Comparison of ENCODE assay signal across 22 mouse cellular contexts in the genomic region with DNA sequence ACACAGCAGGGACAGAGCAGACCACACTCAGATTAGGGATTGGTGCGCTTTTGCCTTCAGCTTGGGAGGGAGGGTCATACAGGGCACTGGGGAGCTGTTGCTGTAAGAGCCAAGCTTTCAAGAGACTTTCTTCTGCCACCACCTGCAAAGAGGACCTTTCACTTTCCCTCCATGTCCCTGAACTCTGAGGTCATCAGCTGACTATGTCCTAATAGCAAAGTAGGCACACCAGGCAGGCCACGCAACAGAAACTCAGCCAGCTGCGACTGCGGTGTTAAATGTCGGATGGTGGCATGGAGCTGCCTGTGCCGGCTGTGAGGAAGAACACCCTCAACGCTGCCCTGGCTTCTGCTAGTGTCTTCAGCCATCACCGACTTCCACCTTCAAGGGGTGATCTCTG.
DNase-seq lines count a peak whose midpoint lies in the region; ATAC-seq and TF ChIP-seq lines count a peak whose summit lies in the region.
"Had no signal": no experiment of that assay in that cellular context is flagged by ENCODE, and none has a peak within 500 bp of the region (broad histone marks: within the 10 kb centered on the region; RNA-seq: fewer than 3 reads in every experiment).

No protein-coding gene starts in this region.

- 70% methylated on average over 8 of the region's 8 CpGs for WGBS in kidney, adult 2 months
- WGBS in kidney, embryonic 15.5 days = 60% methylated on average over 8 of the region's 8 CpGs
- WGBS in bone marrow, adult 2 months = 66% methylated on average over 8 of the region's 8 CpGs
- 91% methylated on average over 8 of the region's 8 CpGs for WGBS in limb, embryonic 10.5 days

- H3K9me3 ChIP-seq in kidney, embryonic 15.5 days (replicated peaks) = no peaks in the 10 kb centered on the region
- no peaks in the 10 kb centered on the region for H3K9me3 ChIP-seq in CH12.LX (replicated peaks; ENCODE audit: low read length)
- H3K9me3 ChIP-seq in limb, embryonic 10.5 days (replicated peaks) = no peaks in the 10 kb centered on the region
- H3K9me3 ChIP-seq: embryonic facial prominence, embryonic 15.5 days; forebrain, embryonic 10.5 days; G1E; heart, embryonic 12.5 days; hindbrain, embryonic 13.5 days had no signal

- intact Hi-C loops in left cerebral cortex, postnatal 36 days (cut with DNase I) = no loop called here

- H3K4me1 ChIP-seq in kidney, adult 2 months (ENCODE audit: control insufficient read depth, insufficient read depth, low read length) = peaks cover 20% of the 10 kb centered on the region
- H3K4me1 ChIP-seq in kidney, embryonic 15.5 days = peaks cover 31% of the 10 kb centered on the region
- peaks cover 32 to 52% of the 10 kb centered on the region in 2 experiments for H3K4me1 ChIP-seq in CH12.LX (ENCODE audit: control insufficient read depth in 1 of 2, insufficient read depth in 2 of 2)
- H3K4me1 ChIP-seq in bone marrow, adult 2 months (ENCODE audit: control insufficient read depth, insufficient read depth, low read length) = peaks cover 22% of the 10 kb centered on the region
- no peaks in the 10 kb centered on the region; the same call in 1 of the 2 replicates for H3K4me1 ChIP-seq in limb, embryonic 10.5 days
- H3K4me1 ChIP-seq: embryonic facial prominence, embryonic 15.5 days had no signal

- peak overlapping the region; percentile 14; the same call in 1 of the 2 replicates for H3K27ac ChIP-seq in kidney, adult 2 months (ENCODE audit: insufficient read depth, low read depth, low read length)
- H3K27ac ChIP-seq in kidney, embryonic 15.5 days = no peak overlapping the region
- H3K27ac ChIP-seq in CH12.LX (ENCODE audit: insufficient read depth, low read depth) = no peak overlapping the region
- peak overlapping the region; percentile 17; the same call in 1 of the 2 replicates for H3K27ac ChIP-seq in bone marrow, adult 2 months (ENCODE audit: control insufficient read depth, insufficient read depth, low read depth, low read length, poor library complexity)
- no peak overlapping the region for H3K27ac ChIP-seq in limb, embryonic 10.5 days
- H3K27ac ChIP-seq: embryonic facial prominence, embryonic 15.5 days; forebrain, embryonic 10.5 days; heart, adult 2 months; hindbrain, embryonic 13.5 days; hindbrain, postnatal 0 days had no signal

- peak; percentile 63 for TF ChIP-seq EP300 in CH12.LX (IDR thresholded peaks at IDR 0.05; ENCODE audit: low read length)

- in situ Hi-C loops in CH12.LX (cut with MboI; ENCODE audit: low pct_ligation_motif_present, low pct_unique_long_range_greater_than_20kb, low sequenced_read_pairs) = no loop called here

- TF ChIP-seq RAD21 in CH12.LX (IDR thresholded peaks at IDR 0.05; ENCODE audit: low read depth, low read length) = no peak

- DNase-seq in kidney, adult 2 months = no peak
- DNase-seq in CH12.LX (ENCODE audit: extremely low read depth) = peak; percentile 28
- no peak for DNase-seq in left cerebral cortex, postnatal 36 days (ENCODE audit: low spot score in 2 of 2)
- DNase-seq in limb, embryonic 10.5 days (ENCODE audit: low spot score) = no peak
- DNase-seq: adrenal gland, postnatal 10 days; cerebellum, adult 11-12 months; cerebellum, adult 9-10 months; cerebellum, postnatal 36 days; gastrocnemius, postnatal 36 days; heart, adult 2 months; heart, postnatal 36 days had no signal

- dilution Hi-C loops in CH12.LX (cut with MboI; ENCODE audit: extremely low pct_ligation_motif_present, extremely low pct_unique_long_range_greater_than_20kb, low sequenced_read_pairs) = no loop called here

- H3K79me2 ChIP-seq in CH12.LX (replicated peaks; ENCODE audit: control insufficient read depth, extremely low read depth, insufficient read depth, poor library complexity, severe bottlenecking) = no peaks in the 10 kb centered on the region

- H3K27me3 ChIP-seq in kidney, adult 2 months (replicated peaks; ENCODE audit: control insufficient read depth, insufficient read depth, low read length) = no peaks in the 10 kb centered on the region
- no peaks in the 10 kb centered on the region for H3K27me3 ChIP-seq in kidney, embryonic 15.5 days
- H3K27me3 ChIP-seq in CH12.LX (replicated peaks) = no peaks in the 10 kb centered on the region
- H3K27me3 ChIP-seq in limb, embryonic 10.5 days (ENCODE audit: low read depth, poor library complexity, severe bottlenecking) = no peaks in the 10 kb centered on the region
- H3K27me3 ChIP-seq: embryonic facial prominence, embryonic 15.5 days; heart, embryonic 12.5 days; hindbrain, embryonic 13.5 days had no signal

- H3K36me3 ChIP-seq in kidney, adult 2 months (ENCODE audit: control insufficient read depth, insufficient read depth, low read length) = no peaks in the 10 kb centered on the region
- H3K36me3 ChIP-seq in kidney, embryonic 15.5 days = peaks cover 10% of the 10 kb centered on the region
- peaks cover 6 to 74% of the 10 kb centered on the region in 2 experiments for H3K36me3 ChIP-seq in CH12.LX (replicated peaks in 1 of 2; ENCODE audit: control insufficient read depth in 1 of 2, insufficient read depth in 1 of 2, low read length in 1 of 2)
- H3K36me3 ChIP-seq in limb, embryonic 10.5 days = peaks cover 16% of the 10 kb centered on the region
- H3K36me3 ChIP-seq: heart, embryonic 12.5 days had no signal

- no peak for TF ChIP-seq CTCF in kidney, adult 2 months (conservative IDR thresholded peaks at IDR 0.05; ENCODE audit: insufficient read depth, insufficient read length, low read depth, low read length)
- TF ChIP-seq CTCF in CH12.LX (conservative IDR thresholded peaks at IDR 0.05 in 1 of 2, IDR thresholded peaks at IDR 0.05 in 1 of 2; ENCODE audit: low read depth in 2 of 2, low read length in 2 of 2) = no peak
- TF ChIP-seq CTCF in bone marrow, adult 2 months (IDR thresholded peaks at IDR 0.05; ENCODE audit: control insufficient read depth, insufficient read depth, low read length) = no peak

- no peak for ATAC-seq in kidney, embryonic 15.5 days (replicated peaks; ENCODE audit: low FRiP score)
- peak; percentile 30; the same call in 1 of the 2 replicates for ATAC-seq in megakaryocyte, adult 5-6 weeks (ENCODE audit: poor library complexity, severe bottlenecking)
- ATAC-seq: forebrain, embryonic 14.5 days; hindbrain, postnatal 0 days had no signal

- no peak for TF ChIP-seq POLR2A in kidney, adult 2 months (IDR thresholded peaks at IDR 0.05; ENCODE audit: low read depth, low read length)
- no peak for TF ChIP-seq POLR2A in CH12.LX (IDR thresholded peaks at IDR 0.05; ENCODE audit: low read depth, low read length)
- TF ChIP-seq POLR2A in bone marrow, adult 2 months (IDR thresholded peaks at IDR 0.05; ENCODE audit: borderline replicate concordance, control insufficient read depth, low read depth, low read length) = no peak

- H3K4me2 ChIP-seq in kidney, embryonic 15.5 days = no peak overlapping the region
- no peak overlapping the region for H3K4me2 ChIP-seq in CH12.LX (ENCODE audit: insufficient read depth, low read depth, poor library complexity, severe bottlenecking)
- H3K4me2 ChIP-seq: embryonic facial prominence, embryonic 15.5 days; heart, embryonic 12.5 days; hindbrain, embryonic 13.5 days had no signal

- H3K4me3 ChIP-seq in kidney, adult 2 months (ENCODE audit: insufficient read depth, low read depth, low read length) = no peak overlapping the region
- H3K4me3 ChIP-seq in kidney, embryonic 15.5 days (replicated peaks) = no peak overlapping the region
- H3K4me3 ChIP-seq in CH12.LX (replicated peaks in 1 of 3; ENCODE audit: low read depth in 2 of 3, low read length in 2 of 3, poor library complexity in 1 of 3) = no peak overlapping the region
- H3K4me3 ChIP-seq in bone marrow, adult 2 months (replicated peaks; ENCODE audit: control insufficient read depth, low read depth, low read length) = no peak overlapping the region
- H3K4me3 ChIP-seq in limb, embryonic 10.5 days = no peak overlapping the region
- H3K4me3 ChIP-seq: embryonic facial prominence, embryonic 15.5 days; erythroblast, embryonic 14.5 days; forebrain, embryonic 10.5 days; heart, adult 2 months; heart, embryonic 12.5 days; hindbrain, embryonic 13.5 days had no signal

- no peak overlapping the region for H3K9ac ChIP-seq in kidney, embryonic 15.5 days
- H3K9ac ChIP-seq in CH12.LX (ENCODE audit: insufficient read depth, low read depth) = no peak overlapping the region
- H3K9ac ChIP-seq: embryonic facial prominence, embryonic 15.5 days; heart, embryonic 12.5 days; hindbrain, embryonic 13.5 days had no signal

TF ChIP-seq in CH12.LX, 34 proteins besides CTCF, POLR2A, EP300 and RAD21:
- TF ChIP-seq ZKSCAN1 (IDR thresholded peaks at IDR 0.05; ENCODE audit: borderline replicate concordance, low read depth, low read length) (no peak), MEF2A (IDR thresholded peaks at IDR 0.05; ENCODE audit: borderline replicate concordance, low read depth, low read length) (peak; percentile 31; the same call in 1 of the 2 replicates), UBTF (IDR thresholded peaks at IDR 0.05; ENCODE audit: low read depth, low read length) (no peak), IRF4 (IDR thresholded peaks at IDR 0.05; ENCODE audit: low read depth, low read length) (peak; percentile 54; the same call in 1 of the 2 replicates), RCOR1 (conservative IDR thresholded peaks at IDR 0.05; ENCODE audit: low read depth, low read length) (0 out of 2 replicates have a peak, but pooled peaks have one; percentile 30), JUN (IDR thresholded peaks at IDR 0.05; ENCODE audit: insufficient read depth, low read depth, low read length) (no peak), TCF12 (IDR thresholded peaks at IDR 0.05; ENCODE audit: low read depth, low read length) (peak; percentile 80), MAFK (IDR thresholded peaks at IDR 0.05; ENCODE audit: insufficient replicate concordance, low read length) (peak; percentile 54; the same call in 1 of the 2 replicates), ETS1 (conservative IDR thresholded peaks at IDR 0.05; ENCODE audit: low read depth, low read length) (peak; percentile 76), KAT2A (IDR thresholded peaks at IDR 0.05; ENCODE audit: insufficient replicate concordance, low read length) (no peak), TBP (conservative IDR thresholded peaks at IDR 0.05; ENCODE audit: low read depth, low read length) (no peak), POLR2AphosphoS2 (IDR thresholded peaks at IDR 0.05; ENCODE audit: low read depth, low read length) (no peak), JUND (conservative IDR thresholded peaks at IDR 0.05; ENCODE audit: low read depth, low read length) (no peak), MAZ (IDR thresholded peaks at IDR 0.05; ENCODE audit: low read depth, low read length) (no peak), BHLHE40 (IDR thresholded peaks at IDR 0.05; ENCODE audit: low read depth, low read length) (peak; percentile 47)

Comparison
In these comparisons a context has a peak if more than half of its experiments do, and no peak if none do; other contexts are left out.
1. H3K27ac ChIP-seq: peak in kidney, adult 2 months (single experiment) and bone marrow, adult 2 months (single experiment); none in kidney, embryonic 15.5 days (single experiment), CH12.LX (single experiment) and limb, embryonic 10.5 days (single experiment).